Mouse (Mus musculus): ENCODE results near the gene Cnnm3. TPM values are rescaled to one million over a fixed set of nuclear protein-coding genes. Genes with fewer than 3 reads are reported as not detected.

The Cnnm3 gene
- polyA plus RNA-seq, 1 experiment = 33.6 TPM

DNA sequence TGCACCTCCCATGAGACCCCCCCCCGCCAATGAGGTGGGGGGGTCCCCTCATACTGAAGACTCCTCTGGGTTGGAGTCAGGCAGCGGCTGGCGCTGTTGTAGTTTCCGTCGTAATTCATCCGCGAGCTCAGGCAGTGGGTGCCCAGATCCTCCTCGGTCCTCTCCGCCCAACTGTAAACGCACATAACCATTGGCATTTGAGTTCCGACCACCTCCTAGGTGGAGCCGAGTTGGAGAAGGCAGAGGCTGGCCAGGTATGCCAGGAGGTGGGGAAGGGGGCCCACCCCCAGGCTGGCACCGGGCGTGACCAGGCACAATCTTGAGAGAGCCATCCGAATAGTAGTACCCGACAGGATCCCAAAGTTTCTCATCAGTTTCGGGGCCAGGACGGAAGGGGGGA, 37.8 kb downstream of the Cnnm3 start:
- no peak for DNase-seq (ENCODE audit: low read depth)
- no peak for TF ChIP-seq POLR2A (IDR thresholded peaks at IDR 0.05; ENCODE audit: borderline replicate concordance, extremely low read depth, insufficient read depth, insufficient read length, poor library complexity, severe bottlenecking)
- no peak for TF ChIP-seq CTCF (IDR thresholded peaks at IDR 0.05; ENCODE audit: borderline replicate concordance, extremely low read depth, insufficient read depth, insufficient read length)

GRCm38 (mm10) chr1:36550075-36550863, 38.6 kb downstream of the Cnnm3 start:
- no peak for DNase-seq (ENCODE audit: low read depth)
- TF ChIP-seq POLR2A (IDR thresholded peaks at IDR 0.05; ENCODE audit: borderline replicate concordance, extremely low read depth, insufficient read depth, insufficient read length, poor library complexity, severe bottlenecking) = no peak
- no peak for TF ChIP-seq CTCF (IDR thresholded peaks at IDR 0.05; ENCODE audit: borderline replicate concordance, extremely low read depth, insufficient read depth, insufficient read length)

DNA sequence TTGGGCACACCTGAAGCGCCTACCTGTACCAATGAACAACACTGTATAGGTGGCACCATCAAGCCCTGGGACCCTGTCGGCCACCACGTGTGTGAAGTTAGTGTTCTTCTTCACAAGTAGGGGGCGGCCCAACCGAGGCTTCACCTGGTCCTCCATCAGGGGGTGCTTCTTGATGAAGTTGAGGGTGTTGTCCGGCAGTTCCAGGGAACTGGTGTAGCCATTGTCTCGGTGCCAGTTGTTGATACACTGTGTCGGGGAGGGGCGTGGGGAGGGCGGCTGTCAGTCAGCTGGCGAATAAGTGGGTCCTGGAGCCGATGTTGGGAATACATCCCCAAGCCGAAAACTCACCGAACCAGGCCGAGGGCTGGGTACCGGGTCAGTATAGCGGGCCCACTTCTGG, 40.2 kb downstream of the Cnnm3 start:
- TF ChIP-seq CTCF (IDR thresholded peaks at IDR 0.05; ENCODE audit: borderline replicate concordance, extremely low read depth, insufficient read depth, insufficient read length) = no peak
- no peak for TF ChIP-seq POLR2A (IDR thresholded peaks at IDR 0.05; ENCODE audit: borderline replicate concordance, extremely low read depth, insufficient read depth, insufficient read length, poor library complexity, severe bottlenecking)
- DNase-seq (ENCODE audit: low read depth) = no peak

DNA sequence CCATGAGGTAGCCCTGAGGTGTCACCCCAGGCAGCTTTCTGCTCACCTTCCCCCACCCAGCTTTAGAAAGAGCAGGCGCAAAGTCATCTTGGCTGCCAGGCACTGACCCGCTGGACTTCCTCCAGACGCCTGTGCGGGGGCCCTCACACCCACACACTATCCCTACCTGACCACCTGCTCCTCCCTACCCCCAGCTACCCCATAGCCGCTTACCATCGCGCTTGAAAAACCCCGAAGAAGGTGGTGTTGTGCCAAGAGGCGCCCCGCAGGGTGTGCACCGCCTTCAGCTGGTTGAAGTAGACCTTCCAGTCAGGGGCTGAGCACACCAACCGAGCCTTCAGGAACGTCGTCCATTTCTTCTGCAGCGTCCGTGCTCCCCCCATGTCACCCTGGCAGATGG, 40.8 kb downstream of the Cnnm3 start:
- DNase-seq (ENCODE audit: low read depth) = no peak
- TF ChIP-seq CTCF (IDR thresholded peaks at IDR 0.05; ENCODE audit: borderline replicate concordance, extremely low read depth, insufficient read depth, insufficient read length) (no peak), POLR2A (IDR thresholded peaks at IDR 0.05; ENCODE audit: borderline replicate concordance, extremely low read depth, insufficient read depth, insufficient read length, poor library complexity, severe bottlenecking) (no peak)

DNA sequence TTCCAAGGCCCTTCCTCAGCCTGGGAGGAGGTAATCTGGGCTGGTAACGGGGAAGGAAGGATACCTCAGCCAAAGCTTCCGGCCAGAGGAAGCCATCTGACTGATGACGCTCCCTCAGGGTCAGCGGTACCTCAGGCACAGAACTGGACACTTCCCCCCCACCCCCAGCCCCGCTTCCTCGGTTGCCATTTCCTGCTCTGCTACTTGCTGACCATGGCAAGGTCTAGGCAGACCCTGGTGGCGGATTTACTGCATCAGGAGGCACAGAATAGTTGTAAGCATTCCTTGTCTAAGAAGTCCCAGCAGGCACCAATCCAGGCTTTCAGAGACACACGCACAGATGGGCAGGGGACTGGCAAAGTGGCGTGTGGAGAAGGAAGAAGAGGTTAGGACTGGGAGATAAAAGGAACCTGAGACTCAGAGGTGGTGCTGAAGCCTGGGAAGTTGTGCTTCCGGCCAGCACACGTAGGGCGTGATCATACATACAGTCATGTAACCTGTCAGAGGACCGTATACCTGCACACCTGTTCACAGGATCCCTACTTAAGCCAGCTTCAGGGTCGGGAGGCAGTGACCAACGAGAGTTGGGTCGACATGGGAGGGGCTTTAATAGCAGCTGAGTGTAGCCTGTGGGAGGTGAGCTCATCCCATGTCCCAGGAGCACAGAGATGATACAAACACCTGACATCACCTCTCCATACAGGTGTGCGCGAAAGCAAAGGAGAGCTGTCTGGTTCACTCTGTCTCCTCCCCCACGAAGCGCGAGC, 43.1 kb downstream of the Cnnm3 start:
- DNase-seq (ENCODE audit: low read depth) = no peak
- no peak for TF ChIP-seq POLR2A (IDR thresholded peaks at IDR 0.05; ENCODE audit: borderline replicate concordance, extremely low read depth, insufficient read depth, insufficient read length, poor library complexity, severe bottlenecking)
- TF ChIP-seq CTCF (IDR thresholded peaks at IDR 0.05; ENCODE audit: borderline replicate concordance, extremely low read depth, insufficient read depth, insufficient read length) = no peak

DNA sequence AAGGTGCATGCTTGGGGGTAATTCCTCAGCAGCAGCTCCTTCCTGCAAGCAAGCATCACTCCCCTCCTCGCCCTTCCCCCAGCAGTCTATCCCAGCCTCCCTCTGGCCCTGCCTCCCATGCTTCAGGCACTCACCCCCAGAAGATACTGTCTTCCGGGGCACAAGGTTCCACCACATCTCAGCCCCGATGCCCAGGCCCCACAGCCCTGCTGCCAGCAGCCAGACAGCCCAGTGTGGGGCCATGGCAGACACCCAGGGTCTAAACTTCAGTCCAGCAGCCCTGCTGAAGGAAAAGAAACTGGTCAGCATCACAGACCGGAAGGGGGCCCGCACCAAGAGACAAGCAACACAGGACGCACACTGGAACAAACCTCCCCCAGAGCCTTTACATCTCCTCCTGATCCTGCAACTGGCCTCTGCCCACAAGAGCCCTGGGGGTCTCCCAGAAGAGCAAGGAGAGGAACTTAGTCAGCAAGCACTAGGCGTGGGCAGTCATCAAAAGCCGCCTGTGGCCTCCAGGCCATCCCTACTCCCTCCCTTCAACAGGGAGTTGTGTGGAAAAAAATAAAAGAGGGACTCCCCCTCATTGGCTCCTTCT, 44.2 kb downstream of the Cnnm3 start:
- DNase-seq (ENCODE audit: low read depth) = peak; percentile 54
- TF ChIP-seq CTCF (IDR thresholded peaks at IDR 0.05; ENCODE audit: borderline replicate concordance, extremely low read depth, insufficient read depth, insufficient read length) (no peak), POLR2A (IDR thresholded peaks at IDR 0.05; ENCODE audit: borderline replicate concordance, extremely low read depth, insufficient read depth, insufficient read length, poor library complexity, severe bottlenecking) (no peak)

DNA sequence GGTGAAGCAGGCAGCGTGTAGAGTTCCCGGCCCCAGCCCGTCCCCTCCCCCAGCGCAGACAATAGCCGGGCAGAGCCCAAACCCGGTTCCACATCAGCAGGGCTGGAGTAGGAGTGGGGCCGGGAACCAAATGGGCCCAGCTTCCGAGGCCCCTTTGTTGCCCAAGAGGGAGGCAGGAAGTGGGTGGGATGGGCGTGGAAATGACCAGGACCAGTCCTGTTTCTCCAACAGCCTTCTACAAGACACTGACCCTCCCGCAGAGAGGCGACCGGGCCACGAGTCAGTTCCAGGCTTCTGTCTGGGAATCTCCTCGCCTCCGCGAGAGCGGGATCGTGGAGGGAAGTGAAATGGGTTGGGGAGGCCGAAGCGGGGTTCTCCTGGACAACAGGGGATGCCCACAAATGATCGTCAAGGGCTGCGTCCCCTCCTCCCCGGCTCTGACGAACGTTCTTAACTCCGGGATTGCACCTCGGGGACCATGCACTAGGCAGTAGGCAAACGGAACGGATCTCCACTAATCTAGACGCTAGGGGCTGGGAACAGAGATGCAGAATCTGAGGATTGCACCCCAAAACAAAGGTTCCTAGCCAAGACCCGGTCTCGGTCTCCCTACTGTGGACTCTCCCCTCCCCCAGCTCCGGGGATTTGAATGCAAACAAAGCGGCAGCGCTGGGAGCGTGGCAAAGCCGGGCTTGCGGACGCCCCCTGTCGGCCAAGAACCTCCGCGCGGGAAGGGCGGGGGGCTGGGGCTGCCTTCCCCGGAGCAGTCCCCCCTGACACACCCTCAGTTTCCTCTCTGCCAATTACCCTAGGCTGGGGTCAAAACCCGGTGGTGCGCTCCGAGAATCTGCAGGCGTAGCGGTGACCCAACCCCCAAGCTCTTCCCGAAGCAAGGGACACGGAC, 45.1 kb downstream of the Cnnm3 start:
- peak; percentile 92 for TF ChIP-seq CTCF (IDR thresholded peaks at IDR 0.05; ENCODE audit: borderline replicate concordance, extremely low read depth, insufficient read depth, insufficient read length)
- peak; percentile 70; the same call in 1 of the 2 replicates for TF ChIP-seq POLR2A (IDR thresholded peaks at IDR 0.05; ENCODE audit: borderline replicate concordance, extremely low read depth, insufficient read depth, insufficient read length, poor library complexity, severe bottlenecking)
- DNase-seq (ENCODE audit: low read depth) = peak; percentile 97

- peak; percentile 80 for DNase-seq (ENCODE audit: low read depth)
- TF ChIP-seq CTCF (IDR thresholded peaks at IDR 0.05; ENCODE audit: borderline replicate concordance, extremely low read depth, insufficient read depth, insufficient read length) (no peak), POLR2A (IDR thresholded peaks at IDR 0.05; ENCODE audit: borderline replicate concordance, extremely low read depth, insufficient read depth, insufficient read length, poor library complexity, severe bottlenecking) (no peak)
Measured at GRCm38 (mm10) chr1:36557457-36558011, 45.9 kb downstream of the Cnnm3 start.

GRCm38 (mm10) chr1:36558031-36558993, 46.6 kb downstream of the Cnnm3 start, which contains the start of gene Sema4c:
Sema4c (minus strand) TSS chr1:36558349.
- TF ChIP-seq CTCF (IDR thresholded peaks at IDR 0.05; ENCODE audit: borderline replicate concordance, extremely low read depth, insufficient read depth, insufficient read length) (no peak), POLR2A (IDR thresholded peaks at IDR 0.05; ENCODE audit: borderline replicate concordance, extremely low read depth, insufficient read depth, insufficient read length, poor library complexity, severe bottlenecking) (peak; percentile 93)
- peak; percentile 92 for DNase-seq (ENCODE audit: low read depth)

All from brain, embryonic 14.5 days (tissue).